In genomic region chr4:147936331-147936954, GRCm38 (mm10) we compare ENCODE assay signal across 8 mouse cellular contexts. TPM values are rescaled to one million over a fixed set of nuclear protein-coding genes. Genes with fewer than 3 reads are reported as not detected.
DNase-seq lines count a peak whose midpoint lies in the region; ATAC-seq and TF ChIP-seq lines count a peak whose summit lies in the region.

Gene Plod1 (minus strand): TSS chr4:147936767.

- TF ChIP-seq EP300 in MEL (IDR thresholded peaks at IDR 0.05; ENCODE audit: low read depth in 1 of 2, low read length in 2 of 2), result no peak
- TF ChIP-seq EP300 in liver, postnatal 0 days (IDR thresholded peaks at IDR 0.05; ENCODE audit: low read depth), result no peak

- peak within 1 kb of the TSS; percentile 79 for H3K9ac ChIP-seq in MEL (ENCODE audit: control insufficient read depth, low read depth, low read length, poor library complexity, severe bottlenecking)
- peak within 1 kb of the TSS; percentile 43 for H3K9ac ChIP-seq in forebrain, postnatal 0 days
- H3K9ac ChIP-seq in liver, postnatal 0 days (replicated peaks), result peak within 1 kb of the TSS; percentile 80
- H3K9ac ChIP-seq in neural tube, embryonic 13.5 days, result peak within 1 kb of the TSS; percentile 78

- no peak within 1 kb of the TSS for H3K27ac ChIP-seq in MEL (ENCODE audit: control insufficient read depth, low read depth, low read length)
- H3K27ac ChIP-seq in forebrain, postnatal 0 days (ENCODE audit: low read depth, low read length), result no peak within 1 kb of the TSS
- H3K27ac ChIP-seq in liver, postnatal 0 days (ENCODE audit: low read depth), result peak within 1 kb of the TSS; percentile 81
- peak within 1 kb of the TSS; percentile 63 for H3K27ac ChIP-seq in neural tube, embryonic 13.5 days (replicated peaks)

- peaks cover 7 to 22% of the 10 kb centered on the region in 2 experiments for H3K4me1 ChIP-seq in MEL (ENCODE audit: control insufficient read depth in 1 of 2, insufficient read depth in 2 of 2, low read length in 2 of 2)
- peaks cover 4% of the 10 kb centered on the region; the same call in 1 of the 2 replicates for H3K4me1 ChIP-seq in forebrain, postnatal 0 days (ENCODE audit: insufficient read depth)
- H3K4me1 ChIP-seq in liver, postnatal 0 days (ENCODE audit: insufficient read depth), result peaks cover 37% of the 10 kb centered on the region
- H3K4me1 ChIP-seq in neural tube, embryonic 13.5 days (replicated peaks), result peaks cover 14% of the 10 kb centered on the region

- H3K4me3 ChIP-seq in MEL (ENCODE audit: control insufficient read depth in 1 of 2, insufficient read depth in 1 of 2, low read depth in 2 of 2, low read length in 2 of 2), result peak within 1 kb of the TSS; percentile 73 to 82
- peak within 1 kb of the TSS; percentile 46 for H3K4me3 ChIP-seq in forebrain, postnatal 0 days (ENCODE audit: low read depth, low read length)
- peak within 1 kb of the TSS; percentile 81 for H3K4me3 ChIP-seq in liver, postnatal 0 days (ENCODE audit: low read depth, low read length)
- peak within 1 kb of the TSS; percentile 61 for H3K4me3 ChIP-seq in neural tube, embryonic 13.5 days

- peaks cover 8% of the 10 kb centered on the region for H3K79me2 ChIP-seq in MEL (ENCODE audit: control insufficient read depth, insufficient read depth, low read length, poor library complexity)

- H3K9me3 ChIP-seq in MEL (replicated peaks; ENCODE audit: insufficient read depth, low read length), result no peaks in the 10 kb centered on the region
- no peaks in the 10 kb centered on the region for H3K9me3 ChIP-seq in forebrain, postnatal 0 days (ENCODE audit: low read length)
- no peaks in the 10 kb centered on the region for H3K9me3 ChIP-seq in liver, postnatal 0 days (ENCODE audit: low read length)
- H3K9me3 ChIP-seq in neural tube, embryonic 13.5 days, result no peaks in the 10 kb centered on the region

- no peak for TF ChIP-seq RAD21 in MEL (IDR thresholded peaks at IDR 0.05; ENCODE audit: low read depth, low read length)

- peak; percentile 67 for ATAC-seq in forebrain, postnatal 0 days
- peak; percentile 45 for ATAC-seq in liver, postnatal 0 days
- ATAC-seq in neural tube, embryonic 13.5 days (ENCODE audit: low read depth), result peak; percentile 38; the same call in 1 of the 2 replicates

- intact Hi-C loops in heart, postnatal 25 days (cut with DNase I), result loop anchor here (5.0 kb wide), 1 partner anchor 69 kb away; the partner anchor contains the start of genes Fv1 and Miip

- peak; percentile 78 for DNase-seq in MEL (ENCODE audit: low read depth, low spot score)
- peak; percentile 60 for DNase-seq in cerebellum, adult 8-10 months
- DNase-seq in forebrain, postnatal 0 days, result peak; percentile 70
- DNase-seq in heart, postnatal 25 days (ENCODE audit: low spot score), result peak; percentile 81
- DNase-seq in layer of hippocampus, adult 11-12 months (ENCODE audit: low spot score), result peak; percentile 80
- peak; percentile 83 for DNase-seq in liver, postnatal 0 days
- peak; percentile 90 for DNase-seq in testis, postnatal 10 days (ENCODE audit: low spot score)

- 0 out of 6 replicates have a peak, but pooled peaks of 1 of the 3 experiments have one; percentile 3 for TF ChIP-seq CTCF in MEL (IDR thresholded peaks at IDR 0.05 in 2 of 3, conservative IDR thresholded peaks at IDR 0.05 in 1 of 3; ENCODE audit: control insufficient read depth in 1 of 3, insufficient read depth in 1 of 3, low read depth in 2 of 3, low read length in 3 of 3, poor library complexity in 1 of 3, severe bottlenecking in 1 of 3)
- TF ChIP-seq CTCF in forebrain, postnatal 0 days (IDR thresholded peaks at IDR 0.05; ENCODE audit: low read depth), result peak; percentile 36
- no peak for TF ChIP-seq CTCF in liver, postnatal 0 days (IDR thresholded peaks at IDR 0.05; ENCODE audit: low read depth)

- H3K27me3 ChIP-seq in MEL (ENCODE audit: control insufficient read depth in 1 of 2, insufficient read depth in 2 of 2, low read length in 2 of 2), result no peaks in the 10 kb centered on the region
- no peaks in the 10 kb centered on the region for H3K27me3 ChIP-seq in forebrain, postnatal 0 days (ENCODE audit: insufficient read depth, low read length)
- no peaks in the 10 kb centered on the region for H3K27me3 ChIP-seq in liver, postnatal 0 days (ENCODE audit: insufficient read depth, low read length)
- H3K27me3 ChIP-seq in neural tube, embryonic 13.5 days, result no peaks in the 10 kb centered on the region

- H3K36me3 ChIP-seq in MEL (ENCODE audit: control insufficient read depth in 1 of 2, insufficient read depth in 2 of 2, low read length in 2 of 2), result peaks cover 0 to 7% of the 10 kb centered on the region in 2 experiments; a peak in 2 of 4 replicates
- no peaks in the 10 kb centered on the region for H3K36me3 ChIP-seq in forebrain, postnatal 0 days (ENCODE audit: insufficient read depth)
- H3K36me3 ChIP-seq in liver, postnatal 0 days (replicated peaks; ENCODE audit: insufficient read depth, low read length), result no peaks in the 10 kb centered on the region
- no peaks in the 10 kb centered on the region for H3K36me3 ChIP-seq in neural tube, embryonic 13.5 days

- WGBS in forebrain, postnatal 0 days, result 1% methylated on average over 51 of the region's 51 CpGs
- under 1% methylated on average over 50 of the region's 51 CpGs for WGBS in liver, postnatal 0 days (ENCODE audit: insufficient replicate concordance)
- WGBS in neural tube, embryonic 13.5 days, result under 1% methylated on average over 51 of the region's 51 CpGs

- peak; percentile 83 to 90 for TF ChIP-seq POLR2A in MEL (IDR thresholded peaks at IDR 0.05; ENCODE audit: control insufficient read depth in 1 of 2, insufficient read depth in 1 of 2, low read depth in 1 of 2, low read length in 2 of 2, poor library complexity in 1 of 2)

- peak within 1 kb of the TSS; percentile 87 for H3K4me2 ChIP-seq in forebrain, postnatal 0 days (ENCODE audit: low read depth)
- peak within 1 kb of the TSS; percentile 89 for H3K4me2 ChIP-seq in liver, postnatal 0 days (ENCODE audit: low read depth, low read length)
- peak within 1 kb of the TSS; percentile 88 for H3K4me2 ChIP-seq in neural tube, embryonic 13.5 days

TF ChIP-seq in MEL, 35 proteins besides CTCF, POLR2A, EP300 and RAD21 (continues in another document):
- TF ChIP-seq MEF2A (IDR thresholded peaks at IDR 0.05; ENCODE audit: extremely low read depth, insufficient replicate concordance, low read depth, low read length, poor library complexity, severe bottlenecking) (no peak), GABPA (IDR thresholded peaks at IDR 0.05; ENCODE audit: low read depth, low read length) (no peak), ZMIZ1 (IDR thresholded peaks at IDR 0.05; ENCODE audit: low read depth, low read length) (peak; percentile 61; the same call in 1 of the 2 replicates), POLR2AphosphoS2 (IDR thresholded peaks at IDR 0.05; ENCODE audit: low read length) (peak; percentile 82; the same call in 1 of the 2 replicates), NRF1 (IDR thresholded peaks at IDR 0.05; ENCODE audit: insufficient read depth, low read depth, low read length, poor library complexity, severe bottlenecking) (peak; percentile 51; the same call in 1 of the 2 replicates), SMC3 (IDR thresholded peaks at IDR 0.05; ENCODE audit: low read depth, low read length) (no peak), JUND (IDR thresholded peaks at IDR 0.05; ENCODE audit: low read depth, low read length) (no peak), E2F4 (IDR thresholded peaks at IDR 0.05; ENCODE audit: borderline replicate concordance, low read depth, low read length) (no peak), TCF12 (IDR thresholded peaks at IDR 0.05; ENCODE audit: low read depth, low read length) (peak; percentile 76), MAZ (IDR thresholded peaks at IDR 0.05; ENCODE audit: low read depth, low read length) (peak; percentile 45; the same call in 1 of the 2 replicates), USF1 (IDR thresholded peaks at IDR 0.05; ENCODE audit: low read depth, low read length) (no peak), POLR2AphosphoS5 (IDR thresholded peaks at IDR 0.05; ENCODE audit: borderline replicate concordance, low read depth, low read length) (no peak), MYB (IDR thresholded peaks at IDR 0.05; ENCODE audit: low read depth, low read length) (no peak), HCFC1 (IDR thresholded peaks at IDR 0.05; ENCODE audit: low read depth, low read length) (peak; percentile 50), CHD2 (IDR thresholded peaks at IDR 0.05; ENCODE audit: low read length) (no peak), SIN3A (IDR thresholded peaks at IDR 0.05; ENCODE audit: low read length) (peak; percentile 74), ZC3H11A (IDR thresholded peaks at IDR 0.05; ENCODE audit: low read depth, low read length) (no peak), MAFK (IDR thresholded peaks at IDR 0.05; ENCODE audit: borderline replicate concordance, low read depth, low read length) (no peak), ELF1 (IDR thresholded peaks at IDR 0.05; ENCODE audit: low read depth, low read length) (0 out of 2 replicates have a peak, but pooled peaks have one; percentile 40), MXI1 (IDR thresholded peaks at IDR 0.05; ENCODE audit: low read depth, low read length) (no peak; the same call in none of the 2 replicates), RCOR1 (IDR thresholded peaks at IDR 0.05; ENCODE audit: low read depth, low read length) (no peak), ZKSCAN1 (IDR thresholded peaks at IDR 0.05; ENCODE audit: low read depth, low read length) (no peak), KAT2A (conservative IDR thresholded peaks at IDR 0.05; ENCODE audit: low read depth, low read length) (no peak), GATA1 (IDR thresholded peaks at IDR 0.05; ENCODE audit: low read depth, low read length) (no peak), TAL1 (IDR thresholded peaks at IDR 0.05; ENCODE audit: low read length) (no peak), MAX (IDR thresholded peaks at IDR 0.05; ENCODE audit: low read length) (no peak), CHD1 (IDR thresholded peaks at IDR 0.05; ENCODE audit: low read depth, low read length) (no peak), TBP (IDR thresholded peaks at IDR 0.05; ENCODE audit: low read depth, low read length) (peak; percentile 83), ZNF384 (IDR thresholded peaks at IDR 0.05; ENCODE audit: low read depth, low read length) (no peak), MYC (IDR thresholded peaks at IDR 0.05; ENCODE audit: low read depth, low read length) (no peak)

RNA-seq across cellular contexts. Expression of gene Plod1, which starts in this region (rescaled TPM):
- 7.2 and 8.2 TPM in 2 replicates for total RNA-seq in MEL (2012; rRNA removed)
- 10 to 100 TPM in 1 of 2 experiments, not detected in 1; 20.8 TPM for polyA plus RNA-seq in MEL (2012; ENCODE audit: insufficient read depth in 1 of 2, insufficient read length in 2 of 2, low read depth in 1 of 2, low replicate concordance in 2 of 2, missing spikeins in 1 of 2)
- 13.5 and 18.8 TPM in 2 replicates for total RNA-seq in forebrain, postnatal 0 days (2014; rRNA removed)
- polyA plus RNA-seq in forebrain, postnatal 0 days (2015; fragmentation: Nextera tagmentation; extraction: Ambion mirVana), result 17.3 and 17.9 TPM in 2 replicates
- total RNA-seq in heart, postnatal 25 days (2021), result 10 to 100 TPM; 79.5 to 97.6 TPM
- 24.8 and 25.4 TPM in 2 replicates for polyA plus RNA-seq in liver, postnatal 0 days (2015; fragmentation: Nextera tagmentation; extraction: Ambion mirVana)
- polyA plus RNA-seq in neural tube, embryonic 13.5 days (2015; fragmentation: Nextera tagmentation; extraction: Ambion mirVana), result 35.2 and 35.7 TPM in 2 replicates

Comparison
In these comparisons a context has a peak if more than half of its experiments do, and no peak if none do; other contexts are left out.
1. H3K27ac ChIP-seq: peak in liver, postnatal 0 days (single experiment) and neural tube, embryonic 13.5 days (single experiment); none in MEL (single experiment) and forebrain, postnatal 0 days (single experiment).
2. Peak in every context shown above with its lines, with median percentiles within 50 percentile points of each other: DNase-seq, H3K4me3 ChIP-seq, H3K9ac ChIP-seq, ATAC-seq and H3K4me2 ChIP-seq.